27 mouse cellular contexts compared by ENCODE assay signal in genomic region chr15:90189477-90189876, GRCm38 (mm10).
"Had no signal": no experiment of that assay in that cellular context is flagged by ENCODE, and none has a peak within 500 bp of the region (broad histone marks: within the 10 kb centered on the region; RNA-seq: fewer than 3 reads in every experiment).

No protein-coding gene starts in this region.

- ATAC-seq: hindbrain, postnatal 0 days; intestine, embryonic 16.5 days; liver, embryonic 12.5 days had no signal

- H3K4me2 ChIP-seq: heart, embryonic 11.5 days; heart, embryonic 13.5 days; heart, embryonic 15.5 days; hindbrain, embryonic 13.5 days; hindbrain, embryonic 15.5 days; kidney, embryonic 15.5 days; limb, embryonic 12.5 days; liver, embryonic 12.5 days had no signal

- H3K27me3 ChIP-seq: heart, embryonic 13.5 days; heart, embryonic 15.5 days; hindbrain, embryonic 13.5 days; hindbrain, embryonic 15.5 days; kidney, embryonic 15.5 days; limb, embryonic 12.5 days; liver, embryonic 12.5 days had no signal

- H3K4me1 ChIP-seq: heart, embryonic 13.5 days; heart, embryonic 15.5 days; hindbrain, embryonic 13.5 days; hindbrain, embryonic 15.5 days; kidney, embryonic 15.5 days; limb, embryonic 10.5 days; limb, embryonic 12.5 days; liver, embryonic 12.5 days had no signal

- DNase-seq: gastrocnemius, postnatal 14 days; gastrocnemius, postnatal 36 days; heart, adult 11 months; heart, adult 2 months; heart, postnatal 14 days; heart, postnatal 36 days; kidney, adult 11 months; kidney, adult 2 months; kidney, adult 9 months; kidney, postnatal 14 days; kidney, postnatal 36 days; liver had no signal

- H3K4me3 ChIP-seq: heart, adult 2 months; heart, embryonic 13.5 days; heart, embryonic 15.5 days; hindbrain, embryonic 13.5 days; hindbrain, embryonic 15.5 days; kidney, embryonic 15.5 days; layer of hippocampus, adult 2 months; left cerebral cortex, adult 2 months; limb, embryonic 10.5 days; limb, embryonic 12.5 days; liver, embryonic 12.5 days had no signal

- H3K36me3 ChIP-seq: heart, embryonic 13.5 days; heart, embryonic 15.5 days; hindbrain, embryonic 13.5 days; hindbrain, embryonic 15.5 days; kidney, embryonic 15.5 days; limb, embryonic 10.5 days; limb, embryonic 12.5 days; liver, embryonic 12.5 days had no signal

- H3K9ac ChIP-seq: heart, embryonic 13.5 days; heart, embryonic 15.5 days; hindbrain, embryonic 13.5 days; hindbrain, embryonic 15.5 days; kidney, embryonic 15.5 days; limb, embryonic 12.5 days; liver, embryonic 12.5 days; liver, embryonic 14.5 days had no signal

- H3K27ac ChIP-seq: heart, adult 2 months; heart, embryonic 13.5 days; heart, embryonic 15.5 days; hindbrain, embryonic 13.5 days; hindbrain, embryonic 15.5 days; hindbrain, postnatal 0 days; kidney, embryonic 15.5 days; kidney, postnatal 0 days; layer of hippocampus, adult 2 months; left cerebral cortex, adult 2 months; limb, embryonic 10.5 days; limb, embryonic 12.5 days; liver, embryonic 12.5 days; liver, embryonic 14.5 days had no signal

- H3K9me3 ChIP-seq: heart, embryonic 13.5 days; heart, embryonic 15.5 days; hindbrain, embryonic 13.5 days; hindbrain, embryonic 15.5 days; kidney, embryonic 15.5 days; limb, embryonic 10.5 days; limb, embryonic 12.5 days; liver, embryonic 12.5 days had no signal
